Mouse (Mus musculus) CH12.LX (cell line): ENCODE measurements at regions not wholly inside any gene's neighbourhood (a gene's known extent, or its start where the extent isn't known, plus 50 kb on each side); places are given as distances from the start of the nearest gene placed in this dataset.

Experiments used
- DNase-seq: peaks from one replicate; pipeline ENCODE4 v3.0.0-alpha.2; 2013; ENCODE audit errors: extremely low read depth
- H3K27ac ChIP-seq: 2 replicates; pipeline ENCODE4 v1.5.1; 2012; ENCODE audit warnings: low read depth, mild to moderate bottlenecking, control low read depth, moderate library complexity; ENCODE audit not compliant: insufficient read depth
- H3K27me3 ChIP-seq: replicated peaks from 2 replicates; pipeline ENCODE3; 2012; ENCODE audit warnings: inconsistent platforms
- H3K36me3 ChIP-seq, 2 experiments: replicated peaks in 1 of 2; 2 replicates each; pipeline versions ENCODE3 to v1.6.1; 2012; ENCODE audit warnings: inconsistent platforms in 1 of 2, low read length in 1 of 2, mild to moderate bottlenecking in 1 of 2, mixed read lengths in 1 of 2, moderate library complexity in 1 of 2; ENCODE audit not compliant: control insufficient read depth in 1 of 2, insufficient read depth in 1 of 2
- H3K4me1 ChIP-seq, 2 experiments: 2 replicates each; pipeline ENCODE4 v1.6.1; 2012; ENCODE audit warnings: inconsistent platforms in 1 of 2, moderate library complexity in 1 of 2; ENCODE audit not compliant: insufficient read depth in 2 of 2, control insufficient read depth in 1 of 2
- H3K4me2 ChIP-seq: 2 replicates; pipeline ENCODE4 v1.6.1; 2012; ENCODE audit warnings: low read depth, mild to moderate bottlenecking, control low read depth; ENCODE audit not compliant: poor library complexity, insufficient read depth, severe bottlenecking
- H3K4me3 ChIP-seq, 3 experiments: fragments of 150-350 bp in 1 of 3; sonication (generic) in 1 of 3; replicated peaks in 1 of 3; 2 replicates each; pipeline versions ENCODE3 to v1.5.1; 2011 to 2012; ENCODE audit warnings: low read depth in 2 of 3, low read length in 2 of 3, mild to moderate bottlenecking in 2 of 3, moderate library complexity in 2 of 3, control low read depth in 1 of 3, improper control_type of control experiment in 1 of 3, inconsistent platforms in 1 of 3, mixed read lengths in 1 of 3; ENCODE audit not compliant: poor library complexity in 1 of 3
- H3K79me2 ChIP-seq: replicated peaks from 2 replicates; pipeline ENCODE4 v1.6.1; 2012; ENCODE audit warnings: mild to moderate bottlenecking, moderate library complexity; ENCODE audit not compliant: control insufficient read depth, poor library complexity, insufficient read depth, severe bottlenecking; ENCODE audit errors: extremely low read depth
- H3K9ac ChIP-seq: 2 replicates; pipeline ENCODE4 v1.6.1; 2012; ENCODE audit warnings: low read depth, mild to moderate bottlenecking, control low read depth, moderate library complexity; ENCODE audit not compliant: insufficient read depth
- H3K9me3 ChIP-seq: replicated peaks from 2 replicates; pipeline ENCODE3; 2012; ENCODE audit warnings: low read length, inconsistent platforms, mixed read lengths
- BHLHE40 ChIP-seq: IDR thresholded peaks from 2 replicates; pipeline ENCODE4 v1.6.1; 2011; ENCODE audit warnings: mild to moderate bottlenecking, low read depth, low read length, improper control_type of control experiment
- CHD1 ChIP-seq: IDR thresholded peaks from 2 replicates; pipeline ENCODE4 v1.6.1; 2012; ENCODE audit warnings: low read depth, low read length, improper control_type of control experiment, inconsistent platforms
- CHD2 ChIP-seq: IDR thresholded peaks from 2 replicates; pipeline ENCODE4 v1.6.1; 2011; ENCODE audit warnings: low read length, improper control_type of control experiment
- CTCF ChIP-seq, 2 experiments: IDR thresholded peaks in 1 of 2; conservative IDR thresholded peaks in 1 of 2; 2 replicates each; pipeline ENCODE4 v1.5.1; 2011 to 2012; ENCODE audit warnings: low read depth in 2 of 2, low read length in 2 of 2, improper control_type of control experiment in 1 of 2, inconsistent platforms in 1 of 2, mild to moderate bottlenecking in 1 of 2, moderate library complexity in 1 of 2
- E2F4 ChIP-seq: IDR thresholded peaks from 2 replicates; pipeline ENCODE4 v1.6.1; 2011; ENCODE audit warnings: low read depth, low read length, improper control_type of control experiment; ENCODE audit not compliant: insufficient replicate concordance
- ELF1 ChIP-seq: IDR thresholded peaks from 2 replicates; pipeline ENCODE4 v1.6.1; 2014; ENCODE audit warnings: low read depth, mild to moderate bottlenecking, inconsistent platforms, low read length, improper control_type of control experiment
- EP300 ChIP-seq: IDR thresholded peaks from 2 replicates; pipeline ENCODE4 v1.6.1; 2011; ENCODE audit warnings: low read length, improper control_type of control experiment
- ETS1 ChIP-seq: conservative IDR thresholded peaks from 2 replicates; pipeline ENCODE4 v1.6.1; 2012; ENCODE audit warnings: low read depth, mild to moderate bottlenecking, inconsistent platforms, low read length, improper control_type of control experiment, moderate library complexity
- GABPA ChIP-seq: IDR thresholded peaks from 2 replicates; pipeline ENCODE4 v1.6.1; 2012; ENCODE audit warnings: low read depth, low read length, improper control_type of control experiment, inconsistent platforms; ENCODE audit not compliant: insufficient replicate concordance
- HCFC1 ChIP-seq: IDR thresholded peaks from 2 replicates; pipeline ENCODE4 v1.6.1; 2012; ENCODE audit warnings: low read depth, mild to moderate bottlenecking, inconsistent platforms, low read length, improper control_type of control experiment
- IRF4 ChIP-seq: IDR thresholded peaks from 2 replicates; pipeline ENCODE4 v1.6.1; 2014; ENCODE audit warnings: low read depth, mild to moderate bottlenecking, inconsistent platforms, low read length, improper control_type of control experiment
- JUN ChIP-seq: IDR thresholded peaks from 2 replicates; pipeline ENCODE4 v1.6.1; 2011; ENCODE audit warnings: low read depth, mild to moderate bottlenecking, low read length, improper control_type of control experiment, moderate library complexity; ENCODE audit not compliant: insufficient read depth
- JUND ChIP-seq: conservative IDR thresholded peaks from 2 replicates; pipeline ENCODE4 v1.6.1; 2011; ENCODE audit warnings: low read depth, low read length, improper control_type of control experiment
- KAT2A ChIP-seq: IDR thresholded peaks from 2 replicates; pipeline ENCODE4 v1.6.1; 2012; ENCODE audit warnings: low read length, improper control_type of control experiment, inconsistent platforms; ENCODE audit not compliant: insufficient replicate concordance
- MAFK ChIP-seq: IDR thresholded peaks from 2 replicates; pipeline ENCODE4 v1.6.1; 2011; ENCODE audit warnings: low read length, improper control_type of control experiment; ENCODE audit not compliant: insufficient replicate concordance
- MAX ChIP-seq: IDR thresholded peaks from 2 replicates; pipeline ENCODE4 v1.6.1; 2011; ENCODE audit warnings: low read length, improper control_type of control experiment
- MAZ ChIP-seq: IDR thresholded peaks from 2 replicates; pipeline ENCODE4 v1.6.1; 2012; ENCODE audit warnings: low read depth, mild to moderate bottlenecking, inconsistent platforms, low read length, improper control_type of control experiment, moderate library complexity
- MEF2A ChIP-seq: IDR thresholded peaks from 2 replicates; pipeline ENCODE4 v1.6.1; 2014; ENCODE audit warnings: low read depth, mild to moderate bottlenecking, inconsistent platforms, low read length, improper control_type of control experiment, borderline replicate concordance
- MXI1 ChIP-seq: IDR thresholded peaks from 2 replicates; pipeline ENCODE4 v1.6.1; 2011; ENCODE audit warnings: mild to moderate bottlenecking, low read depth, low read length, improper control_type of control experiment
- MYC ChIP-seq: IDR thresholded peaks from 2 replicates; pipeline ENCODE4 v1.6.1; 2011; ENCODE audit warnings: low read depth, mild to moderate bottlenecking, improper control_type of control experiment, low read length
- NELFE ChIP-seq: IDR thresholded peaks from 2 replicates; pipeline ENCODE4 v1.6.1; 2011; ENCODE audit warnings: low read depth, low read length, improper control_type of control experiment
- NRF1 ChIP-seq: IDR thresholded peaks from 2 replicates; pipeline ENCODE4 v1.6.1; 2014; ENCODE audit warnings: low read depth, mild to moderate bottlenecking, inconsistent platforms, low read length, improper control_type of control experiment, moderate library complexity
- PAX5 ChIP-seq: IDR thresholded peaks from 2 replicates; pipeline ENCODE4 v1.6.1; 2012; ENCODE audit warnings: low read length, inconsistent platforms, mixed read lengths
- POLR2A ChIP-seq: IDR thresholded peaks from 2 replicates; pipeline ENCODE4 v1.6.1; 2011; ENCODE audit warnings: low read depth, mild to moderate bottlenecking, improper control_type of control experiment, low read length
- POLR2AphosphoS2 ChIP-seq: IDR thresholded peaks from 2 replicates; pipeline ENCODE4 v1.6.1; 2011; ENCODE audit warnings: low read depth, low read length, improper control_type of control experiment
- RAD21 ChIP-seq: IDR thresholded peaks from 2 replicates; pipeline ENCODE4 v1.6.1; 2011; ENCODE audit warnings: low read depth, mild to moderate bottlenecking, low read length, improper control_type of control experiment, moderate library complexity
- RCOR1 ChIP-seq: conservative IDR thresholded peaks from 2 replicates; pipeline ENCODE4 v1.6.1; 2012; ENCODE audit warnings: low read depth, mild to moderate bottlenecking, inconsistent platforms, low read length, improper control_type of control experiment
- SIN3A ChIP-seq: IDR thresholded peaks from 2 replicates; pipeline ENCODE4 v1.6.1; 2012; ENCODE audit warnings: low read length, improper control_type of control experiment, inconsistent platforms
- SMC3 ChIP-seq: IDR thresholded peaks from 2 replicates; pipeline ENCODE4 v1.6.1; 2011; ENCODE audit warnings: low read depth, low read length, improper control_type of control experiment
- TBP ChIP-seq: conservative IDR thresholded peaks from 2 replicates; pipeline ENCODE4 v1.6.1; 2011; ENCODE audit warnings: low read depth, low read length, improper control_type of control experiment
- TCF12 ChIP-seq: IDR thresholded peaks from 2 replicates; pipeline ENCODE4 v1.6.1; 2014; ENCODE audit warnings: low read depth, mild to moderate bottlenecking, inconsistent platforms, low read length, improper control_type of control experiment
- UBTF ChIP-seq: IDR thresholded peaks from 2 replicates; pipeline ENCODE4 v1.6.1; 2012; ENCODE audit warnings: low read depth, mild to moderate bottlenecking, inconsistent platforms, low read length, improper control_type of control experiment, moderate library complexity
- USF1 ChIP-seq: IDR thresholded peaks from 2 replicates; pipeline ENCODE4 v1.6.1; 2014; ENCODE audit warnings: low read depth, mild to moderate bottlenecking, inconsistent platforms, low read length, improper control_type of control experiment
- USF2 ChIP-seq: conservative IDR thresholded peaks from 2 replicates; pipeline ENCODE4 v1.6.1; 2011; ENCODE audit warnings: low read depth, low read length, improper control_type of control experiment
- ZC3H11A ChIP-seq: IDR thresholded peaks from 2 replicates; pipeline ENCODE4 v1.6.1; 2012; ENCODE audit warnings: low read depth, mild to moderate bottlenecking, inconsistent platforms, low read length, improper control_type of control experiment
- ZKSCAN1 ChIP-seq: IDR thresholded peaks from 2 replicates; pipeline ENCODE4 v1.6.1; 2012; ENCODE audit warnings: low read depth, inconsistent platforms, low read length, improper control_type of control experiment, borderline replicate concordance
- ZMIZ1 ChIP-seq: IDR thresholded peaks from 2 replicates; pipeline ENCODE4 v1.6.1; 2012; ENCODE audit warnings: low read depth, mild to moderate bottlenecking, inconsistent platforms, low read length, improper control_type of control experiment
- ZNF384 ChIP-seq: IDR thresholded peaks from 2 replicates; pipeline ENCODE4 v1.6.1; 2012; ENCODE audit warnings: low read depth, low read length, improper control_type of control experiment, inconsistent platforms
- dilution Hi-C: fragments of 300-500 bp; cut with MboI; formaldehyde crosslinking; loops from 2 replicates; pipeline ENCODE4 v1.14.3; 2020; ENCODE audit warnings: low sequenced_read_pairs; ENCODE audit not compliant: extremely low pct_unique_long_range_greater_than_20kb, extremely low pct_ligation_motif_present
- in situ Hi-C: fragments of 300-500 bp; cut with MboI; formaldehyde crosslinking; loops from 3 replicates; pipeline ENCODE4 v1.14.3; 2019; ENCODE audit warnings: low sequenced_read_pairs, low pct_ligation_motif_present, low pct_unique_long_range_greater_than_20kb, mixed read lengths

DNA sequence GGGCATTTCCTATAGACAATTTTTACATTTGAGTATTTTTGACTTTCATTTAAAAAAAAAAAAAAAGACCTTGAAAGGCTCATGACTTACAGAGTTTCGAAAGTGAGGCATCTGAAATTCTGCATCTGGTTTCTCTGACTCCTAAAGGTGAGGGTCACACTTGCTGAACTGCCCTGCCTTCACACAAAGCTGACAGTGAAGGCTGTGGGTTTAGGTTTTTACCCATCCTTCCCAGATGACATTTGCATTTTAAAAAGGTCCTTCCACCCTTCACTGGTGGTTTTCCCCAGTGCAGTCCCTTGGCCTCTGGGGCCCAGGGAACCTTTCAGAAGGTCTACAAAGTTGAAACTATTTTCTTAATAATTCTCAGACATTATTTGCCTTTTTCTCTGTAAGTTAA is 76.4 kb upstream of the Slit3 start:
- no peaks in the 10 kb centered on the region for H3K36me3 ChIP-seq
- H3K9ac ChIP-seq = no peak overlapping the region
- no peaks in the 10 kb centered on the region for H3K79me2 ChIP-seq
- no peaks in the 10 kb centered on the region for H3K27me3 ChIP-seq
- peaks cover 0 to 40% of the 10 kb centered on the region in 2 experiments; a peak in 2 of 4 replicates for H3K4me1 ChIP-seq
- H3K27ac ChIP-seq = peak overlapping the region; percentile 63; the same call in 1 of the 2 replicates
- H3K4me2 ChIP-seq = peak overlapping the region; percentile 71
- TF ChIP-seq RCOR1 (peak; percentile 82; the same call in 1 of the 2 replicates), E2F4 (no peak), HCFC1 (peak; percentile 39; the same call in 1 of the 2 replicates), CHD2 (0 out of 2 replicates have a peak, but pooled peaks have one; percentile 80), GABPA (no peak), JUN (peak; percentile 67), POLR2A (peak; percentile 49; the same call in 1 of the 2 replicates), UBTF (no peak; the same call in 1 of the 2 replicates), CHD1 (no peak), NRF1 (no peak), MEF2A (peak; percentile 92), EP300 (peak; percentile 95), PAX5 (no peak), TCF12 (peak; percentile 87), SMC3 (no peak; the same call in 1 of the 2 replicates), USF1 (no peak), CTCF (conservative IDR thresholded peaks at IDR 0.05 in 1 of 2, IDR thresholded peaks at IDR 0.05 in 1 of 2; ENCODE audit: low read depth in 2 of 2, low read length in 2 of 2) (no peak), BHLHE40 (peak; percentile 92), POLR2AphosphoS2 (no peak), USF2 (no peak), SIN3A (peak; percentile 66; the same call in 1 of the 2 replicates), MAZ (peak; percentile 86), ZMIZ1 (0 out of 2 replicates have a peak, but pooled peaks have one; percentile 42), MAX (peak; percentile 57; the same call in 1 of the 2 replicates), TBP (peak; percentile 71; the same call in 1 of the 2 replicates), ZNF384 (peak; percentile 96), KAT2A (0 out of 2 replicates have a peak, but pooled peaks have one; percentile 60), MAFK (peak; percentile 71), ZKSCAN1 (no peak), ELF1 (no peak), ETS1 (peak; percentile 84), MXI1 (no peak), NELFE (0 out of 2 replicates have a peak, but pooled peaks have one; percentile 33), JUND (peak; percentile 41; the same call in 1 of the 2 replicates), IRF4 (peak; percentile 88; the same call in 1 of the 2 replicates), ZC3H11A (no peak), RAD21 (peak; percentile 8), MYC (peak; percentile 71; the same call in 1 of the 2 replicates)
- in situ Hi-C loops (no loop called here), dilution Hi-C loops (no loop called here)
- peaks cover 3% of the 10 kb centered on the region for H3K9me3 ChIP-seq
- peak; percentile 88 for DNase-seq
- H3K4me3 ChIP-seq = peak overlapping the region in 1 of 3 experiments; percentile 20
